Mouse (Mus musculus) forebrain, embryonic 12.5 days (tissue): ENCODE measurements at regions not wholly inside any gene's neighbourhood (a gene's known extent, or its start where the extent isn't known, plus 50 kb on each side); places are given as distances from the start of the nearest gene placed in this dataset.

Source experiments
- ATAC-seq: fragments of 200-750 bp; cut with Nextera tagmentation; 2 replicates; pipeline ENCODE4 v1.8.0; 2017; ENCODE audit warnings: moderate TSS enrichment; ENCODE audit not compliant: low FRiP score
- H3K27ac ChIP-seq: fragments of 300-500 bp; sonication (generic); 2 replicates; pipeline ENCODE4 v1.5.1; 2016; ENCODE audit warnings: mild to moderate bottlenecking
- H3K27me3 ChIP-seq: fragments of 300-500 bp; sonication (generic); 2 replicates; pipeline ENCODE4 v1.6.1; 2016; ENCODE audit warnings: mild to moderate bottlenecking
- H3K36me3 ChIP-seq: fragments of 300-500 bp; sonication (generic); replicated peaks from 2 replicates; pipeline ENCODE4 v1.6.1; 2016; ENCODE audit warnings: mild to moderate bottlenecking
- H3K4me1 ChIP-seq: fragments of 300-500 bp; sonication (generic); 2 replicates; pipeline ENCODE4 v1.6.1; 2016
- H3K4me2 ChIP-seq: fragments of 300-500 bp; sonication (generic); 2 replicates; pipeline ENCODE4 v1.6.1; 2016; ENCODE audit warnings: mild to moderate bottlenecking, moderate library complexity
- H3K4me3 ChIP-seq: fragments of 300-500 bp; sonication (generic); replicated peaks from 2 replicates; pipeline ENCODE4 v1.5.1; 2016; ENCODE audit warnings: mild to moderate bottlenecking
- H3K9ac ChIP-seq: fragments of 300-500 bp; sonication (generic); 2 replicates; pipeline ENCODE4 v1.6.1; 2016; ENCODE audit warnings: mild to moderate bottlenecking
- H3K9me3 ChIP-seq: fragments of 300-500 bp; sonication (generic); 2 replicates; pipeline ENCODE4 v1.6.1; 2016
- WGBS: fragments of 180-500 bp; shearing (Covaris S2); methylation state at CpG from one replicate; pipeline ENCODE4 v1.1.7; 2016; 5-methylcytosine and 5-hydroxymethylcytosine counted together

DNA sequence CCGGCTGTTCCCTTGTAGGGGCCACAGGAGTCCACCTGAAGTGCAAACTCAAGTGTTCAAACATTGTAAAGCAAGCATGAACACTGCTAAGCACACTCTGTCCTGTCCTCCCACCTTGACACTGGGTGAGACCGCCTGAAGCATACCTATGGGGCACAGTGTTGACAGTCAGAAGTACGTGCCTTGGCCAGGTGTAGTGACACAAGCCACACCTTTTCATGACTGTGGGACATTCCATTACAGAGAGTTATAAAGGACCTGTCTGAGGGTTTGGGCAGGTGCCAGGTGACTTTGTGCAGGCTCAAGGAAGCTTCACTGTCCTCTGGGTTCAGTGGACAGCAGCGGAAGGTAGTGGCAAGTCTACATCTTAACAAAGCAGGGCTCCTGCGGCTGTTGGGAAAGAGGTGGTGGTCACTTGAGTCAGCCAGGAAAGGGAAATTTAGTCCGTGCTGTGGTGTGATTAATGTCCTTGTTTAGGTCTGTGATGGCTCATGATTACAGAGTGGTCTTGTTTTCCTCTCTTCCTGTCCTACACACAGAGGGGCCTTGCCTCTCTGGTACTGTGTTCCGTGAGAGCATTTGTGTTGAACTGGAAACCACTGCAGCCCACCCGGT, 112.5 kb downstream of the Nufip1 start:
- H3K4me3 ChIP-seq: no peak overlapping the region
- H3K4me1 ChIP-seq: peaks cover 25% of the 10 kb centered on the region
- no peak overlapping the region for H3K4me2 ChIP-seq
- peaks cover 26% of the 10 kb centered on the region for H3K27me3 ChIP-seq
- 93% methylated on average over 8 of the region's 8 CpGs for WGBS
- H3K9me3 ChIP-seq: peaks cover 7% of the 10 kb centered on the region; the same call in 1 of the 2 replicates
- ATAC-seq: no peak
- no peak overlapping the region for H3K27ac ChIP-seq
- H3K9ac ChIP-seq: no peak overlapping the region
- no peaks in the 10 kb centered on the region for H3K36me3 ChIP-seq

DNA sequence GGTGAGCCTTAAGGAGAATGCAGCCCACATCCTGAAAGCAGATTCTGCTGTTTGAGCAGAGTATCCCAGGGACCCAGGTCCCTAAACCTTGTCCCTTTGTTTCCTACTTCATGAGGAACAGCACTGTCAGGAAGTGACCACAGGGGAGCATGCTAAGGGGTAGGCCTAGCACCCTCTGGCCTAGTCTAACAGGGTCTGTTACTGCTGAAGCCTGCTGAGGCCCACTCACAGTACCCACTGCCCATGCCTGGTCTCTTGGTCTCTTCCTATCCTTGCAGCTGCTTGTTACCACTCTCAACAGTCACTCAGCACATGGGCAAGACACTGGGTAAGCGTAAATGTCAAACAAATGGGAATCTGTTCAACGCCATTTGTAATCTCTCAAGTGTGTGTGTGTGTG, 113.2 kb downstream of the Nufip1 start:
- 96% methylated on average over 2 of the region's 2 CpGs for WGBS
- Histone ChIP-seq H3K4me1 (peaks cover 26% of the 10 kb centered on the region), H3K27ac (no peak overlapping the region), H3K36me3 (no peaks in the 10 kb centered on the region), H3K27me3 (peaks cover 26% of the 10 kb centered on the region), H3K4me3 (no peak overlapping the region), H3K4me2 (no peak overlapping the region), H3K9me3 (0 out of 2 replicates have a peak, but pooled peaks cover under 1% of the 10 kb centered on the region), H3K9ac (no peak overlapping the region)
- ATAC-seq: no peak

DNA sequence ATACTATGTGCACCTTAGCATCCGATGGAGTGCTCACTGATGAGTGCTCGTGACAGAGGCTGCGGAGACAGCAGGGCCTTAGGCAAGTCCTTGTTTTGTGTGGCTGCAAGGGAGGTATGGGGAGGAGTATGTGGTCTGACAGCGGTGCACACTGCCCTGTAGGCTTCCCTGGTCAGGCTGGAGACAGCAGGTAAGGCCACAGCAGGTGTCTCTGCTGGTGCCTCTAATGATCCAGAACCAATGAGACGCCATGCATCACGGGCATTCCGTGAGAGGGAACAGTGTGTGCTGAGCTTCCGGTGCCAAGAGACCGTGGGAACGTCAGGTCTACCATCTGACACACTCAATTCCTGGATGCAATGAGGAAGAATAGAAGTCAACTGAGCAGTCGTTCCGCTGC, 114.8 kb downstream of the Nufip1 start:
- H3K9ac ChIP-seq: no peak overlapping the region
- no peaks in the 10 kb centered on the region for H3K36me3 ChIP-seq
- no peaks in the 10 kb centered on the region for H3K9me3 ChIP-seq
- 74% methylated on average over 12 of the region's 12 CpGs for WGBS
- no peak overlapping the region for H3K4me3 ChIP-seq
- H3K4me1 ChIP-seq: peaks cover 30% of the 10 kb centered on the region
- H3K27me3 ChIP-seq: peaks cover 26% of the 10 kb centered on the region
- ATAC-seq: no peak
- no peak overlapping the region for H3K4me2 ChIP-seq
- H3K27ac ChIP-seq: no peak overlapping the region

DNA sequence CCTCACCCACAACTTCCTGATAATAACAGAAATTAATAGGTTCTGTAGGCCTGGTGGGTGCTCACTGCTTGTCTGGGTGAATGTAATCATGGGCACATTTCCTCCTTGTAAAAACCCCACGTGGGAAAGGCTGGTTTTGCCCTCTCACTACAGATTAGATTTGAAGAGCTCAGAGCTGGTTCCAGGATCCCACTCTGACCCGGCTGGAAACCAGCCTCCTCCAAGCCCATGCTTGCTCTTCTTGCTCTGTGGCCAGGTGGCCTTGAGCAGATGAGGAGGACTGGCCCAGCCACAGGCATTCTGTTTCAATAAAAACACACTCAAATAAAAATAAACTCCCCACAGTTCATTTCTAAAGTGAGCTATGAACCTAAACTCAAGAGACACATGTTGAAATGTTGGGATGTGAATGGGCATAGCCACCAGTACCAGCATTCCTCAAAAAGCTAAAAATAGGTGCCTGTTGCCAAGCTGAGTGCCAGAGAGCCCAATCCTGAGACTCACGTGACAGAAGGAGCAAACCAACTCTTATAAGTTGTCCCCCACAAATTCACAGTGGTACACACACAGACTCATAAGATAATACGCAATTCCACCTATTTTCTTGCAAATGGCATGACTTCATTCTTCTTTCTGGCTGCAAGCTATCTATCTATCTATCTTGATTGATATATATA, 116.1 kb downstream of the Nufip1 start:
- WGBS: 77% methylated on average over 4 of the region's 4 CpGs
- Histone ChIP-seq H3K9me3 (no peaks in the 10 kb centered on the region), H3K36me3 (no peaks in the 10 kb centered on the region), H3K9ac (no peak overlapping the region), H3K4me1 (peaks cover 19% of the 10 kb centered on the region), H3K27me3 (peaks cover 26% of the 10 kb centered on the region), H3K4me3 (no peak overlapping the region), H3K27ac (no peak overlapping the region), H3K4me2 (no peak overlapping the region)
- ATAC-seq: no peak

DNA sequence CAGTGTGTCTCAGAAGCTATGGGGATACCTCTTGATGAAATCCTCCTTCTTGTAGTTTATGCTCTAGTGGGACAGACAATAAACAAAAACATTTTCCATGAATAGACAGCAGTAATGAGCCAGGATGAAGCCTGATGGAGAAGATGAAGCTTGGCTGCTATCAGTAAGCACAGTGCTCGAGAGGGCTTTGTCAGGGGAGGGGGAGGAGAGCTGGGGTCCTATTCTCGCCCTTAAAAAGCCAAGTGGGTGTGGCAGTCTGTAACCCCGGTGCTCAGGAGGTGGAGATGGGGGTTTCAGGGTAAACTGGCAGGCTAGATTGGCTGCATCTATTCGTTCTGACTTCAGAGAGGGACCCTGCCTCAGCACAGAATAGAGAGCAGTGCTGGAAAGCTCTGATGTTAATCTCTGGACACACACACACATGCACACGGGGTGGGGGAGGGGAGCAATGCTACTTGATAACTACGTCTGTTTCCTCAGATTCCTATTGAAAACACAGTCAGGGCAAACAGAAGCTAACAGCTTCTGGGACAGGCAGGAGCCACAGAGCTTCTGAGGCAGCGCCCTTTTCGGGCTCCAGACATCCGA, 118.4 kb downstream of the Nufip1 start:
- ATAC-seq: no peak
- 60% methylated on average over 9 of the region's 9 CpGs for WGBS
- Histone ChIP-seq H3K36me3 (no peaks in the 10 kb centered on the region), H3K9me3 (no peaks in the 10 kb centered on the region), H3K4me3 (no peak overlapping the region), H3K4me2 (no peak overlapping the region), H3K9ac (no peak overlapping the region), H3K27ac (no peak overlapping the region), H3K27me3 (peaks cover 11% of the 10 kb centered on the region), H3K4me1 (peaks cover 4% of the 10 kb centered on the region; the same call in 1 of the 2 replicates)

DNA sequence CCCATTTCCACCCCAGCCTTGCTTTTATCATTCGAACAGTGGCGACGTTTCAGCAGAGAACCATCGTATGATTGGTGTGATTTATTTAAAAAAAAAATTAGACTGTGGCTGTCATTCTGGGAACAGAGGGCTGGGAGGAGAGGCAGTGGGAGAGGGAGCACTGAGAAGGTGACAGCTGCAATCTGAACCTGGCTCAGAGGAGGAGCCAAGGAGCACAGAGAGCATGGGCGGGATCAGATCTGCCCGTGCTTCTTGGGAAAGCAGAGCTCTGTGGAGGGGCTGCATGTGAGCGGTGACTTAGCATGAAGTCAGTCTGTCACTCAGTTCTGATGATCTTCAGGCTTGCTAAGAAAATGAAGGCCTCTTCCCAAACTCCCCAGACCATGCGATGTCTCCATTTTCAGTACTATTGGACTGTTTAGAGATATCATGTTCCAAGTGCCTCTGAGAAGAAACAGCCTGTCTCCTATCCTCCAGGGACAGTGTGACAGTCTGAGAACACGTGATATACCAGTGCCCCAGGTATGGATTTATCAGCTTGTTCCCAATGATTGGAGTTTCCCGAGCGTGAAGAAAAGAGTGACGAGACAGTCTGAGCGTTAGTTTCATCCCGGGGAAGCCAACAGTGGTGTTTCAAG, 129.3 kb downstream of the Nufip1 start:
- 88% methylated on average over 14 of the region's 14 CpGs for WGBS

DNA sequence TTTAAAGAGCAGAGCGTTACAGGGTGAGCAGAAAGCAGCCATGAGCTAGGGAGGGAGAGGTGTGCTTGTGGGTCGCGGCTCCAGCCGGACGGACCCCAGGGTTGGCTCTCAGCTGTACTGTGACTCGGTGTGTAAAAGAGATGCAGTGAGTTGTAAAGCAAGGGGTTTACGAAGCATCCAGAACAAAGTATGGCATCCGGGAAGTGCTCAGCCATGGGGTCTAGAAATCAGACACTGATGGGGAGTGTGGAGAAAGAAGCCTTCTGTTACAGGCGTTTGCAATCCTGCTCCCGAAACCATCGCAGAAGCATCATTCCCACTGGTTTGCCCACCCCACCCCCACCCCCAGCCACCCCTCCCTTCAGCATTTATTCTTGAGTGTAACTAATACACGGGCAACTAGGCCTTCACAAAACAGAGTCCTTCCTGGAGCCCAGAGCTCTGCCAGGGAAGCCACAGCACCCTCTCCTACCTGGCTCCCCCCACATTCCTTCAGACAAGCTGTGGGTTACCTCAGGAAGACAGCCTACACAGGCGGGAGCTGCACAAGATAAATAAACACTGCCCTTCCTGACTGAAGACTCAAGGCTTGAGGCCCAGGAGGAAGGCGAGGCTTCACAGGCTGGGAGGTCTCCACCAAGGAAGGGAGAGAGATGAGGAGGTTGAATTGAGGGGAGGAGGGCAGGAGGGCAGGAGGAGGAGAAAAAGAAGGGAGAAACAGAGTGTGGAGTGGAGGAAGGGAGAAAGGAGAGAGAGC, 133.1 kb downstream of the Nufip1 start:
- ATAC-seq: 0 out of 2 replicates have a peak, but pooled peaks have one; percentile 9
- Histone ChIP-seq H3K27me3 (0 out of 2 replicates have a peak, but pooled peaks cover 3% of the 10 kb centered on the region), H3K9ac (peak overlapping the region; percentile 4; the same call in 1 of the 2 replicates), H3K4me3 (no peak overlapping the region), H3K4me1 (peaks cover 21% of the 10 kb centered on the region), H3K27ac (peak overlapping the region; percentile 70), H3K36me3 (no peaks in the 10 kb centered on the region), H3K9me3 (no peaks in the 10 kb centered on the region), H3K4me2 (peak overlapping the region; percentile 13)
- 70% methylated on average over 14 of the region's 14 CpGs for WGBS

More for the DNA sequence above, 129.3 kb downstream of the Nufip1 start:
- Histone ChIP-seq H3K4me3 (no peak overlapping the region), H3K4me2 (no peak overlapping the region), H3K9me3 (no peaks in the 10 kb centered on the region), H3K4me1 (peaks cover 19% of the 10 kb centered on the region), H3K27me3 (0 out of 2 replicates have a peak, but pooled peaks cover 3% of the 10 kb centered on the region), H3K27ac (no peak overlapping the region), H3K36me3 (no peaks in the 10 kb centered on the region), H3K9ac (no peak overlapping the region)
- ATAC-seq: no peak

DNA sequence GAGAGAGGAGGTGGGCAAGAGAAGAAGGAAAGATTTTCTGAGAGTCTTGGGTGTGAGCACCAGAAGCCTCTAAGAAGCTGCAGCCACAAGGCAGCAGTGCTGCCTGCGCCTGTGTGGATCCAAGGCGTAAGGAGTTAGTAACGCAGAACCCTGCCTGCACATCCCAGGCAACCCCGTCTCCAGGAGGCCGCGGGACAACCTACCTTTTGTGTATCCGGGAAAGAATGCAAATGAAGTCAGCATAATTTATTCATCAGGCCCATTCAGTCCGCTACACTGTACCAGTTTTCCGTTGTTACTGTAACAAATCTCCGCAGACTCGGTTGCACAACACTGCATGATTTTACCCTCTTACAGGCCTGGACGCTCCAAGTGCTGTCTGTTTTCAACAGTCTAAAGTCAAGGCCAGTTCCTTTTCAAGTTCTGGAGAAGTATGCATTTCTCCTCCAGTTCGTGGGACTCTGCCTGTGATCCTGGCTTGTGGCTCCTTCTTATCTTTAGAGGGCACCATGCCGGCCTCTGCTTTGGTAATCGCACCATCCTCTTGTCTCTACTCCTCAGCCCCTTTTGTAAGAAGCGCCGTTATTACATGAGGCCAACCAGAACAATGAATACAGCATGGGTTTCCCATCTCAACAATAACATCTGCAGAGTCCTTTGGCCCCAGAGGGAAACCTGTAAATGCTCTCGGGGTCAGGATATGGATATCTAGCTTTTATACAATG, 133.8 kb downstream of the Nufip1 start:
- Histone ChIP-seq H3K4me3 (no peak overlapping the region), H3K4me2 (peak overlapping the region; percentile 13), H3K9ac (no peak overlapping the region; the same call in 1 of the 2 replicates), H3K4me1 (peaks cover 24% of the 10 kb centered on the region), H3K27ac (peak overlapping the region; percentile 70), H3K36me3 (no peaks in the 10 kb centered on the region), H3K9me3 (no peaks in the 10 kb centered on the region), H3K27me3 (0 out of 2 replicates have a peak, but pooled peaks cover 3% of the 10 kb centered on the region)
- 20% methylated on average over 18 of the region's 18 CpGs for WGBS
- ATAC-seq: peak; percentile 80

DNA sequence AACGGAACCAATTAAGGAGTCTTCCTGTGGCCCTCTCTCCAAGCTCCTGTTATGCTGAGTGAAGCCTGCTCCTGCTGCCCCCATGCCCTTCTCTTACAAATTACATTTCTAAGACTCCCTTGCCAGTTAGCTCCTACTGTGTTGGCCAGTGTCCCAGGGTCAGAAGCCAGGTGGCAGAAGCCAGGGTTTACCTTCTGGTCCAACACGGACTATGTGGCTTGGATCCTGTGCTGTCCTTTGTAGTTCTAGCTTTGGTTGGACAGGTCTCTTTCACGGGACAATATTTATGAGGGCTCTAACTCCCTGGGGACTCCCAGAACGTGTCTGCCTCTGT, 134.3 kb downstream of the Nufip1 start:
- Histone ChIP-seq H3K4me3 (no peak overlapping the region), H3K9me3 (no peaks in the 10 kb centered on the region), H3K4me1 (peaks cover 24% of the 10 kb centered on the region), H3K27me3 (0 out of 2 replicates have a peak, but pooled peaks cover 3% of the 10 kb centered on the region), H3K9ac (no peak overlapping the region), H3K4me2 (no peak overlapping the region), H3K36me3 (no peaks in the 10 kb centered on the region), H3K27ac (no peak overlapping the region)
- 65% methylated on average over 4 of the region's 4 CpGs for WGBS
- no peak for ATAC-seq

DNA sequence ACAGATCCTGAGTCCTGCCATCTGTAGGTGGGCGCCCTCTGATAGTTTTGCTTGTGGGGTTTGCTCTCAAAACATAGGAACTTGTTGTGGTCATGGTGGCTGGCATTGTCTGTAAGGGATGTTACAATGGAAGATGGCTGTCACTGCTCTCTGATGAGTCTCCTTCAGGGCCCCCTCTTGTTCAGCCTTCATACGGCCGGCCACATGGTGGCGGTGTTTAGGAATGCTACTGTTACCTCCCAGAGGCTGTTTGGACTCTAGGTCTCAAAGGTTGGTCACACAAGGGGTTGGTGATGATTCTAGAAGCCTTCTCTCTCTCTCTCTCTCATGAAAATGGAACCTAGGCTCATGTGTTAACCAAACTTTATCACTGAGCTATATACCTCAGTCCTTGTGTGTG, 137.0 kb downstream of the Nufip1 start:
- H3K4me3 ChIP-seq: no peak overlapping the region
- H3K9me3 ChIP-seq: no peaks in the 10 kb centered on the region
- no peak for ATAC-seq
- no peaks in the 10 kb centered on the region for H3K36me3 ChIP-seq
- no peak overlapping the region for H3K27ac ChIP-seq
- 77% methylated on average over 4 of the region's 4 CpGs for WGBS
- peaks cover 11% of the 10 kb centered on the region for H3K27me3 ChIP-seq
- no peak overlapping the region for H3K4me2 ChIP-seq
- peaks cover 24% of the 10 kb centered on the region for H3K4me1 ChIP-seq
- no peak overlapping the region for H3K9ac ChIP-seq

DNA sequence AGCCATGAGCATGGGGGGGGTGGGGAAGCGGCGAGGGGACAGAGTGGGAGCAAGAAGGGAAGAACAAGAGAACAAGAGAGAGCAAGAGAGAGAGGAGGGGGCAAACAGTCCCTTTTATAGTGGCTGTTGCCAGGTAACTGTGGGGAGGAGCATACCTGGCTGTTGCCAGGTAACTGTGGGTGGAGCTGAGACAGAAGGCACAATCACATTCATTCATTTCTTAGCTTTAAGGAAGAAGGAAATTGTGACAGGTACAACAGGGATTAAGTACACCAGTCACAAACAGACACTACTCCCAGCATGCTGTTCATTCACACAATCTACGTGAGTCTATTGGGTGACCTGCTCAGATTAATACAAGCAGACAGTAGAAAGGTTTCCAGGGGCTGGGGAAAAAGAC, 143.2 kb downstream of the Nufip1 start:
- Histone ChIP-seq H3K36me3 (no peaks in the 10 kb centered on the region), H3K9ac (no peak overlapping the region), H3K9me3 (no peaks in the 10 kb centered on the region), H3K4me1 (peaks cover 54% of the 10 kb centered on the region), H3K4me2 (no peak overlapping the region), H3K27me3 (peaks cover 13% of the 10 kb centered on the region), H3K4me3 (no peak overlapping the region), H3K27ac (peak overlapping the region; percentile 93; the same call in 1 of the 2 replicates)
- ATAC-seq: no peak
- WGBS: 40% methylated on average over 3 of the region's 3 CpGs
